Mouse (Mus musculus) heart, embryonic 15.5 days (tissue): ENCODE data around the gene Filip1. TPM values are rescaled to one million over a fixed set of nuclear protein-coding genes. Genes with fewer than 3 reads are reported as not detected.

Source experiments
- polyA plus RNA-seq: library from polyadenylated mRNA; unstranded; fragments of >200 nt; fragmentation: Nextera tagmentation; extraction: Ambion mirVana; gene quantifications from 2 replicates; pipeline ENCODE4 v1.2.1, GENCODE M21; 2015

The Filip1 gene
- polyA plus RNA-seq, 1 experiment from 2014 or later: 36.6 TPM

Other genes with a start within 250 kb of the Filip1 start
- gene Tmem30a, start 219.3 kb downstream of the Filip1 start, polyA plus RNA-seq: 77.7 and 78.4 TPM in 2 replicates
- gene Senp6, start 54.1 kb upstream of the Filip1 start, polyA plus RNA-seq: 33.5 and 35.0 TPM in 2 replicates
- 9.6 and 10.2 TPM in 2 replicates for gene Myo6, start 152.2 kb upstream of the Filip1 start, polyA plus RNA-seq